Mouse (Mus musculus) neural tube, embryonic 14.5 days (tissue): ENCODE results near the gene Isg15. TPM values are rescaled to one million over a fixed set of nuclear protein-coding genes. Genes with fewer than 3 reads are reported as not detected.

Experiments used
- microRNA-seq: library from miRNA; unstranded; fragments of <30 nt; microRNA quantifications from one replicate; pipeline ENCODE4, GENCODE M21; 2016
- polyA plus RNA-seq: library from polyadenylated mRNA; unstranded; fragments of >200 nt; fragmentation: Nextera tagmentation; extraction: Ambion mirVana; gene quantifications from 2 replicates; pipeline ENCODE4 v1.2.1, GENCODE M21; 2014

Gene Isg15
- polyA plus RNA-seq, 1 experiment from 2014 or later = 1.2 TPM

Small RNAs within 50 kb of the gene (microRNA-seq; reads per million reads assigned to microRNA genes)
- gene Mir7658 = 2.6 reads per million

Other genes with a start within 250 kb of the Isg15 start
- gene C1qtnf12, start 238.5 kb downstream of the Isg15 start, polyA plus RNA-seq = 10.5 and 11.5 TPM in 2 replicates
- gene B3galt6, start 208.2 kb downstream of the Isg15 start, polyA plus RNA-seq = 37.4 and 38.1 TPM in 2 replicates
- gene Sdf4, start 207.9 kb downstream of the Isg15 start, polyA plus RNA-seq = 123 and 125 TPM in 2 replicates
- gene Tnfrsf4, start 187.0 kb downstream of the Isg15 start, polyA plus RNA-seq = 0.20 and 0.70 TPM in 2 replicates
- 1.5 and 2.7 TPM in 2 replicates for gene Tnfrsf18, start 174.7 kb downstream of the Isg15 start, polyA plus RNA-seq
- not detected in 2 replicates for gene Ttll10, start 141.4 kb downstream of the Isg15 start, polyA plus RNA-seq
- 32.1 and 32.4 TPM in 2 replicates for gene 9430015G10Rik, start 90.8 kb downstream of the Isg15 start, polyA plus RNA-seq
- gene Rnf223, start 70.3 kb downstream of the Isg15 start, polyA plus RNA-seq = 0.61 and 0.64 TPM in 2 replicates
- gene Agrn, start 3.3 kb downstream of the Isg15 start, polyA plus RNA-seq = 100 and 136 TPM in 2 replicates
- gene AW011738, start 2.5 kb upstream of the Isg15 start, polyA plus RNA-seq = 1.8 TPM in 2 replicates
- gene Perm1, start 15.1 kb upstream of the Isg15 start, polyA plus RNA-seq = 2.2 and 2.9 TPM in 2 replicates
- gene Plekhn1, start 34.0 kb upstream of the Isg15 start, polyA plus RNA-seq = 30.7 and 31.6 TPM in 2 replicates
- gene Noc2l, start 35.2 kb upstream of the Isg15 start, polyA plus RNA-seq = 50.1 and 53.2 TPM in 2 replicates
- gene Samd11, start 54.8 kb upstream of the Isg15 start, polyA plus RNA-seq = 1.9 and 3.1 TPM in 2 replicates
- gene Vmn2r-ps159, start 130.3 kb upstream of the Isg15 start, polyA plus RNA-seq = not detected in 2 replicates